Mouse (Mus musculus): ENCODE data around the gene Xrcc1. TPM values are rescaled to one million over a fixed set of nuclear protein-coding genes. Genes with fewer than 3 reads are reported as not detected.
"Not testable (repeated sequence)": the region's sequence is repeated elsewhere in the genome, so short reads cannot be mapped to it uniquely, and the experiment has no call there.

Gene Xrcc1
- polyA plus RNA-seq, 1 experiment from 2014 or later = 26.6 TPM

- 0 out of 2 replicates have a peak, but pooled peaks cover 4% of the 10 kb centered on the region for H3K9me3 ChIP-seq (ENCODE audit: control insufficient read depth)
- no peak overlapping the region for H3K4me3 ChIP-seq (ENCODE audit: low read depth, low read length)
- no peak for TF ChIP-seq CTCF (IDR thresholded peaks at IDR 0.05; ENCODE audit: low read depth)
- 78% methylated on average over 8 of the region's 8 CpGs for WGBS
- no peak overlapping the region for H3K4me2 ChIP-seq (replicated peaks; ENCODE audit: low read depth)
- H3K27ac ChIP-seq (ENCODE audit: low read depth, low read length) = no peak overlapping the region
- no peak overlapping the region for H3K9ac ChIP-seq (ENCODE audit: low read depth, low read length)
- peaks cover 50% of the 10 kb centered on the region for H3K36me3 ChIP-seq (ENCODE audit: control insufficient read depth, insufficient read depth)
- no peak for ATAC-seq
- no peaks in the 10 kb centered on the region for H3K27me3 ChIP-seq (replicated peaks; ENCODE audit: control insufficient read depth, insufficient read depth, low read length)
- 0 out of 2 replicates have a peak, but pooled peaks cover under 1% of the 10 kb centered on the region for H3K4me1 ChIP-seq (replicated peaks; ENCODE audit: control insufficient read depth, insufficient read depth, low read length)
These were observed 71.7 kb downstream of the Xrcc1 start for GRCm38 (mm10) chr7:24617763-24618162.

DNA sequence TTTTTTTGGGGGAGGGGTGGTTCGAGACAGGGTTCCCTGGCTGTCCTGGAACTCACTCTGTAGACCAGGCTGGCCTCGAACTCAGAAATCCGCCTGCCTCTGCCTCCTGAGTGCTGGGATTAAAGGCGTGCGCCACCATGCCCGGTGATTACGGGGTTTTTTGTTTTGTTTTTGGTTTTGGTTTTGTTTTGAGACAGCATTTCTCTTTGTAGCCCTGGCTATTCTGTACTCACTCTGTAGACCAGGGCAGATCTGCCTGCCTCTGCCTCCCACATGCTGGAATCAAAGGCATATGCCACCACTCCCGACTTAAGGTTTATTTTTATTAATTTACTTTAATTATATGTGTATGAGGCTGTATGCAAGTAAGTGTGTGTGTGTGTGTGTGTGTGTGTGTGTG, 72.3 kb downstream of the Xrcc1 start:
- H3K4me2 ChIP-seq (replicated peaks; ENCODE audit: low read depth); H3K27me3 ChIP-seq (replicated peaks; ENCODE audit: control insufficient read depth, insufficient read depth, low read length); H3K27ac ChIP-seq (ENCODE audit: low read depth, low read length); ATAC-seq; H3K4me1 ChIP-seq (replicated peaks; ENCODE audit: control insufficient read depth, insufficient read depth, low read length); H3K9ac ChIP-seq (ENCODE audit: low read depth, low read length); H3K9me3 ChIP-seq (ENCODE audit: control insufficient read depth); H3K4me3 ChIP-seq (ENCODE audit: low read depth, low read length): not testable (repeated sequence)
- H3K36me3 ChIP-seq (ENCODE audit: control insufficient read depth, insufficient read depth) = peaks cover 54% of the 10 kb centered on the region
- 95% methylated on average over 8 of the region's 8 CpGs for WGBS

GRCm38 (mm10) chr7:24619671-24620397, 73.7 kb downstream of the Xrcc1 start:
- Histone ChIP-seq H3K27me3 (replicated peaks; ENCODE audit: control insufficient read depth, insufficient read depth, low read length) (no peaks in the 10 kb centered on the region), H3K9me3 (ENCODE audit: control insufficient read depth) (0 out of 2 replicates have a peak, but pooled peaks cover 4% of the 10 kb centered on the region), H3K27ac (ENCODE audit: low read depth, low read length) (no peak overlapping the region), H3K4me2 (replicated peaks; ENCODE audit: low read depth) (no peak overlapping the region), H3K4me1 (replicated peaks; ENCODE audit: control insufficient read depth, insufficient read depth, low read length) (no peaks in the 10 kb centered on the region), H3K4me3 (ENCODE audit: low read depth, low read length) (no peak overlapping the region), H3K9ac (ENCODE audit: low read depth, low read length) (no peak overlapping the region), H3K36me3 (ENCODE audit: control insufficient read depth, insufficient read depth) (peaks cover 66% of the 10 kb centered on the region)
- 0 out of 2 replicates have a peak, but pooled peaks have one; percentile 26 for TF ChIP-seq CTCF (IDR thresholded peaks at IDR 0.05; ENCODE audit: low read depth)
- WGBS = 76% methylated on average over 13 of the region's 13 CpGs
- no peak for ATAC-seq

DNA sequence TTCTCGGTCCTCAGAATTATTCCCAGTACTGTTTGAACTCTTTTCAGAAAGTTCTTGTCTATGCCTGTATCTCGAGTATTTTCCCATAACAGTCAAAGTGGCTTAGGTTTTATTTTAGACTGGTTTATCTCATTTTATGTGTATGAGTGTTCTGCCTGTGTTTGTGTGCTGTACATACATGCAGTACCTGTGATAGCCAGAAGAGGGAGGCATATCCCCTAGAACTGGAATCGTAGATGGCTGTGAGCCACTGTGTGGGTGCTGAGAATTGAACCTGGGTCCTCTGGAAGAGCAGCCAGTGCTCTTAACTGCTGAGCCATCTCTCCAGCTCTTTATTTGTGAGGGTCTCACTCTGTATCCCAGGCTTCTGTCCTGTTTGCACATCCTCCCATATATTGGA, 75.1 kb downstream of the Xrcc1 start:
- Histone ChIP-seq H3K4me2 (replicated peaks; ENCODE audit: low read depth) (no peak overlapping the region), H3K4me1 (replicated peaks; ENCODE audit: control insufficient read depth, insufficient read depth, low read length) (no peaks in the 10 kb centered on the region), H3K27me3 (replicated peaks; ENCODE audit: control insufficient read depth, insufficient read depth, low read length) (no peaks in the 10 kb centered on the region), H3K27ac (ENCODE audit: low read depth, low read length) (no peak overlapping the region), H3K9me3 (ENCODE audit: control insufficient read depth) (0 out of 2 replicates have a peak, but pooled peaks cover 4% of the 10 kb centered on the region), H3K4me3 (ENCODE audit: low read depth, low read length) (no peak overlapping the region), H3K36me3 (ENCODE audit: control insufficient read depth, insufficient read depth) (peaks cover 70% of the 10 kb centered on the region), H3K9ac (ENCODE audit: low read depth, low read length) (no peak overlapping the region)
- 89% methylated on average over 3 of the region's 3 CpGs for WGBS
- no peak for ATAC-seq
- TF ChIP-seq CTCF (IDR thresholded peaks at IDR 0.05; ENCODE audit: low read depth) = peak; percentile 56

- no peak overlapping the region for H3K27ac ChIP-seq (ENCODE audit: low read depth, low read length)
- ATAC-seq = no peak
- H3K9me3 ChIP-seq (ENCODE audit: control insufficient read depth) = 0 out of 2 replicates have a peak, but pooled peaks cover 4% of the 10 kb centered on the region
- no peaks in the 10 kb centered on the region for H3K4me1 ChIP-seq (replicated peaks; ENCODE audit: control insufficient read depth, insufficient read depth, low read length)
- H3K4me2 ChIP-seq (replicated peaks; ENCODE audit: low read depth) = no peak overlapping the region
- H3K4me3 ChIP-seq (ENCODE audit: low read depth, low read length) = no peak overlapping the region
- peak; percentile 26 for TF ChIP-seq CTCF (IDR thresholded peaks at IDR 0.05; ENCODE audit: low read depth)
- 83% methylated on average over 6 of the region's 6 CpGs for WGBS
- peaks cover 70% of the 10 kb centered on the region for H3K36me3 ChIP-seq (ENCODE audit: control insufficient read depth, insufficient read depth)
- no peak overlapping the region for H3K9ac ChIP-seq (ENCODE audit: low read depth, low read length)
- no peaks in the 10 kb centered on the region for H3K27me3 ChIP-seq (replicated peaks; ENCODE audit: control insufficient read depth, insufficient read depth, low read length)
These were observed 76.9 kb downstream of the Xrcc1 start for GRCm38 (mm10) chr7:24622967-24623366.

Other genes starting within 250 kb of the Xrcc1 start
- 4.6 and 5.1 TPM in 2 replicates for gene Zfp61, start 245.1 kb upstream of the Xrcc1 start, polyA plus RNA-seq (2015; fragmentation: Nextera tagmentation; extraction: Ambion mirVana)
- gene Zfp94, start 229.6 kb upstream of the Xrcc1 start, polyA plus RNA-seq (2015; fragmentation: Nextera tagmentation; extraction: Ambion mirVana) = 3.1 and 3.2 TPM in 2 replicates
- 0.18 TPM in 1 of 2 replicates, not detected in the other for gene Tescl, start 212.4 kb upstream of the Xrcc1 start, polyA plus RNA-seq (2015; fragmentation: Nextera tagmentation; extraction: Ambion mirVana)
- gene Lypd5, start 197.1 kb upstream of the Xrcc1 start, polyA plus RNA-seq (2015; fragmentation: Nextera tagmentation; extraction: Ambion mirVana) = not detected in 2 replicates
- 3.2 and 3.7 TPM in 2 replicates for gene Kcnn4, start 176.0 kb upstream of the Xrcc1 start, polyA plus RNA-seq (2015; fragmentation: Nextera tagmentation; extraction: Ambion mirVana)
- 14.0 and 15.1 TPM in 2 replicates for gene Smg9, start 146.7 kb upstream of the Xrcc1 start, polyA plus RNA-seq (2015; fragmentation: Nextera tagmentation; extraction: Ambion mirVana)
- gene Irgc1, start 94.0 kb upstream of the Xrcc1 start, polyA plus RNA-seq (2015; fragmentation: Nextera tagmentation; extraction: Ambion mirVana) = not detected in 2 replicates
- gene Plaur, start 83.8 kb upstream of the Xrcc1 start, polyA plus RNA-seq (2015; fragmentation: Nextera tagmentation; extraction: Ambion mirVana) = 6.9 and 7.8 TPM in 2 replicates
- gene Cadm4, start 64.3 kb upstream of the Xrcc1 start, polyA plus RNA-seq (2015; fragmentation: Nextera tagmentation; extraction: Ambion mirVana) = 1.4 and 1.7 TPM in 2 replicates
- gene Zfp428, start 39.3 kb upstream of the Xrcc1 start, polyA plus RNA-seq (2015; fragmentation: Nextera tagmentation; extraction: Ambion mirVana) = 11.2 and 12.8 TPM in 2 replicates
- 0.05 TPM in 1 of 2 replicates, not detected in the other for gene AC161166.1, start 33.8 kb upstream of the Xrcc1 start, polyA plus RNA-seq (2015; fragmentation: Nextera tagmentation; extraction: Ambion mirVana)
- gene Irgq, start 15.6 kb upstream of the Xrcc1 start, polyA plus RNA-seq (2015; fragmentation: Nextera tagmentation; extraction: Ambion mirVana) = 3.4 TPM in 2 replicates
- gene Pinlyp, start 171 bp upstream of the Xrcc1 start, polyA plus RNA-seq (2015; fragmentation: Nextera tagmentation; extraction: Ambion mirVana) = not detected in 2 replicates
- gene Ethe1, start 41.3 kb downstream of the Xrcc1 start, polyA plus RNA-seq (2015; fragmentation: Nextera tagmentation; extraction: Ambion mirVana) = 17.9 and 25.4 TPM in 2 replicates
- gene Zfp575, start 41.4 kb downstream of the Xrcc1 start, polyA plus RNA-seq (2015; fragmentation: Nextera tagmentation; extraction: Ambion mirVana) = 2.1 and 2.2 TPM in 2 replicates
- 0.65 and 0.85 TPM in 2 replicates for gene Phldb3, start 64.5 kb downstream of the Xrcc1 start, polyA plus RNA-seq (2015; fragmentation: Nextera tagmentation; extraction: Ambion mirVana)
- 0.13 and 0.17 TPM in 2 replicates for gene Lypd3, start 90.3 kb downstream of the Xrcc1 start, polyA plus RNA-seq (2015; fragmentation: Nextera tagmentation; extraction: Ambion mirVana)
- not detected in 2 replicates for gene Tex101, start 130.4 kb downstream of the Xrcc1 start, polyA plus RNA-seq (2015; fragmentation: Nextera tagmentation; extraction: Ambion mirVana)
- not detected in 2 replicates for gene BC049730, start 163.0 kb downstream of the Xrcc1 start, polyA plus RNA-seq (2015; fragmentation: Nextera tagmentation; extraction: Ambion mirVana)
- not detected in 2 replicates for gene Gm4763, start 180.6 kb downstream of the Xrcc1 start, polyA plus RNA-seq (2015; fragmentation: Nextera tagmentation; extraction: Ambion mirVana)
- 0.69 and 1.1 TPM in 2 replicates for gene Cd177, start 214.0 kb downstream of the Xrcc1 start, polyA plus RNA-seq (2015; fragmentation: Nextera tagmentation; extraction: Ambion mirVana)
- gene Ceacam10, start 230.9 kb downstream of the Xrcc1 start, polyA plus RNA-seq (2015; fragmentation: Nextera tagmentation; extraction: Ambion mirVana) = 0.29 and 0.37 TPM in 2 replicates